Mouse (Mus musculus) midbrain, embryonic 10.5 days (tissue): ENCODE data around the gene Thsd4. TPM values are rescaled to one million over a fixed set of nuclear protein-coding genes. Genes with fewer than 3 reads are reported as not detected.

ENCODE experiments used
- DNase-seq: peaks from one replicate; pipeline ENCODE4 v3.0.0-alpha.2; 2017; ENCODE audit warnings: low spot score
- H3K27ac ChIP-seq: fragments of 300-500 bp; sonication (generic); replicated peaks from 2 replicates; pipeline ENCODE4 v1.5.1; 2016; ENCODE audit warnings: mild to moderate bottlenecking
- H3K27me3 ChIP-seq: fragments of 300-500 bp; sonication (generic); 2 replicates; pipeline ENCODE4 v1.6.1; 2016; ENCODE audit warnings: low read depth, mild to moderate bottlenecking; ENCODE audit not compliant: poor library complexity, severe bottlenecking
- H3K36me3 ChIP-seq: fragments of 300-500 bp; sonication (generic); 2 replicates; pipeline ENCODE4 v1.6.1; 2016; ENCODE audit warnings: mild to moderate bottlenecking, moderate library complexity
- H3K4me1 ChIP-seq: fragments of 300-500 bp; sonication (generic); 2 replicates; pipeline ENCODE4 v1.6.1; 2016
- H3K4me3 ChIP-seq: fragments of 300-500 bp; sonication (generic); 2 replicates; pipeline ENCODE4 v1.5.1; 2016; ENCODE audit warnings: mild to moderate bottlenecking, moderate library complexity
- H3K9me3 ChIP-seq: fragments of 300-500 bp; sonication (generic); replicated peaks from 2 replicates; pipeline ENCODE4 v1.6.1; 2016; ENCODE audit warnings: mild to moderate bottlenecking
- WGBS: fragments of 180-500 bp; shearing (Covaris S2); methylation state at CpG from one replicate; pipeline ENCODE4 v1.1.7; 2016; 5-methylcytosine and 5-hydroxymethylcytosine counted together
- polyA plus RNA-seq: library from polyadenylated mRNA; unstranded; fragments of >200 nt; fragmentation: Nextera tagmentation; extraction: Ambion mirVana; gene quantifications from 2 replicates; pipeline ENCODE4 v1.2.1, GENCODE M21; 2016

The Thsd4 gene
- polyA plus RNA-seq, 1 experiment from 2014 or later: 4.1 TPM

DNA sequence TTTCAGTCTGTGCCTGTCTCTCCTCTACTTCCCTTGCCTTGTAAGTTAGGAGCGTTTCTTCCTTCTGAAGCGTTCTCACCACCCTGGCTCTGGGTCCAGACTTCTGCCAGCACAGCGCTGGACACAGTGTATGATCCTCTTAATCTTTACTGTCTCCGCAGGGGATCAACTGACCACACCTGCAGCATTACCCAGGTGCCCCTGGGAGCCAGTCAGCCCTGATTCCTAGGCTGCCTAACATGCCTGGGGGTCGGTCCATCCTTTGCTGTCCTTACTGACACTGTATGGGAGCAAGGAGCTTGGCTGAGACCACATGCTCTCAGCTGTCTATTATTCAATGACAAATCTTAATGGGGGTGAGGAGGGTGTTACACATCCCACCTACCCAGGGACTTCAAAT lies 571.9 kb downstream of the Thsd4 start:
- Histone ChIP-seq H3K9me3 (no peaks in the 10 kb centered on the region), H3K4me3 (no peak overlapping the region), H3K27me3 (no peaks in the 10 kb centered on the region), H3K36me3 (no peaks in the 10 kb centered on the region), H3K27ac (no peak overlapping the region), H3K4me1 (peaks cover 7% of the 10 kb centered on the region)
- no peak for DNase-seq
- 82% methylated on average over 5 of the region's 5 CpGs for WGBS

DNA sequence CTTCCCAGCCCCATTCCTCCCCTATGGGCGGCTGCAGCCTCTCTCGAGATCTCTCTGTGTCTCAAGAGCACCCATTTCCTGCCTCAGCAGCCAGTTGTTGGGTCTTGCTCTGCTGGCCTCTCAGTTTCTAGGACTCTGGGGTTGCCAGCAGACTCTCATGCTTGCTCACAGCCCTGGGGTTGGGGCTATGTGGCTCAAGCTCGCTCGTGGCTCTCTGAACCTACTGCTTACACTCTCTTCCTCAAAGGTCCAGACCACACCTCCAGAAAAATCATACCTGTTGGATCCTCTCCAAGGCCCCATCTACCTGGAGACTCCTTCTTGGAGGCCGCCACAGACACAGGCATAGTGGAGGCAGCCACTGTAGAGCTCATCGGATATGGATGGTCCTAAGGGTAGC lies 572.3 kb downstream of the Thsd4 start:
- no peak overlapping the region for H3K4me3 ChIP-seq
- WGBS: 84% methylated on average over 6 of the region's 6 CpGs
- H3K36me3 ChIP-seq: no peaks in the 10 kb centered on the region
- no peaks in the 10 kb centered on the region for H3K9me3 ChIP-seq
- peaks cover 7% of the 10 kb centered on the region for H3K4me1 ChIP-seq
- H3K27me3 ChIP-seq: no peaks in the 10 kb centered on the region
- DNase-seq: no peak
- no peak overlapping the region; the same call in 1 of the 2 replicates for H3K27ac ChIP-seq

DNA sequence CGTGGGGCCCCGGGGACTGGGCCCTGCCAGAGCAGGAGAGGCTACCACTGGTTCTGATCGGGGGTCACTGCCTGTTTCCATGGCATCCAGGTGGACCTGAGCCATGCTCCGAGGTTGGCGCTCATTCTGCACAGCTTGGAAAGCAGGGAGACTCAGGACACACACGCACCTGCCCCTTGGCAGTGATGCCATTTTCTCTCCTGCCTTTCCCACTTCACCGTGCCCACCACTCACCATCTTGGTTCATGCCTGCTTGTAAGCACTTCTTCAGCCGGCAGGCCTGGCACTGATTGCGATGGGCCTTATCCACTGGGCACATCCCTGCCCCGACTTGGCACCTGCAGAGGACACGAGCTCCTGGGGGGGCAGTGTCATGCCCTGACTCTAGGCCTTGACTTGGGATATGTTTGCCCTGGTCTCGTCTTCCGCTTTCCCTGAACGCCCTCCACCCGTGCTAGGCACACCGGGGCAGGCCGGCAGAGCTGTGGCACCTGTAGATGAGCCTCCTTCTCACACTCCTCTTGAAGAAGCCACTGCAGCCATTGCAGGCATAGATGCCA lies 573.1 kb downstream of the Thsd4 start:
- Histone ChIP-seq H3K4me1 (peaks cover 7% of the 10 kb centered on the region), H3K9me3 (no peaks in the 10 kb centered on the region), H3K27me3 (no peaks in the 10 kb centered on the region), H3K36me3 (no peaks in the 10 kb centered on the region), H3K27ac (no peak overlapping the region; the same call in 1 of the 2 replicates), H3K4me3 (no peak overlapping the region)
- DNase-seq: no peak
- WGBS: 93% methylated on average over 17 of the region's 17 CpGs

- Histone ChIP-seq H3K4me1 (peaks cover 7% of the 10 kb centered on the region), H3K27me3 (no peaks in the 10 kb centered on the region), H3K4me3 (no peak overlapping the region), H3K27ac (no peak overlapping the region), H3K36me3 (no peaks in the 10 kb centered on the region), H3K9me3 (no peaks in the 10 kb centered on the region)
- DNase-seq: no peak
- 84% methylated on average over 8 of the region's 8 CpGs for WGBS
Measured at GRCm38 (mm10) chr9:59948226-59948625, 573.6 kb downstream of the Thsd4 start.

- 86% methylated on average over 8 of the region's 8 CpGs for WGBS
- no peak for DNase-seq
- no peak overlapping the region for H3K4me3 ChIP-seq
- no peaks in the 10 kb centered on the region for H3K27me3 ChIP-seq
- no peaks in the 10 kb centered on the region; the same call in 1 of the 2 replicates for H3K4me1 ChIP-seq
- H3K9me3 ChIP-seq: no peaks in the 10 kb centered on the region
- H3K27ac ChIP-seq: no peak overlapping the region
- H3K36me3 ChIP-seq: no peaks in the 10 kb centered on the region
Measured at GRCm38 (mm10) chr9:59947271-59947670, 574.6 kb downstream of the Thsd4 start.

DNA sequence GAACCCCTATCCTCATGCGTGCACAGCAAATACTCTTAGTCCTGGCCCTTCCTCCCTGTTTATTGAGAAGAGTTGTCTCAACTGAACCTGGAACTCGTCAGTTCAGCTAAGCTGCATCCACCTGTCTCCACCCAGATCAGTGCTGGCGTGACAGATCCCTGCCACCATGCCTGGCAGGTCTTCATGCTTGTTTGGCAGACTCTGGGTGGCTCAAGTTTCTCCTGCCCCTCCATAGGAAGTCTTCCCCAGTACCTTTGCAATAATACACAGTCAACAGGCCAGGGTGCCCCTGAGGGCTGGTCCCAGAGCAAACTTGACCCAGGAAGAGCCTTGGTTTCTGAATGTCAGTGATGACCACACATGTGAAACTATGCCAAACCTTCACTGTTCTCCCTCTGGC lies 576.6 kb downstream of the Thsd4 start:
- Histone ChIP-seq H3K4me3 (no peak overlapping the region), H3K27ac (no peak overlapping the region), H3K36me3 (no peaks in the 10 kb centered on the region), H3K9me3 (no peaks in the 10 kb centered on the region), H3K4me1 (peaks cover 6% of the 10 kb centered on the region; the same call in 1 of the 2 replicates), H3K27me3 (no peaks in the 10 kb centered on the region)
- 83% methylated on average over 3 of the region's 3 CpGs for WGBS
- no peak for DNase-seq

DNA sequence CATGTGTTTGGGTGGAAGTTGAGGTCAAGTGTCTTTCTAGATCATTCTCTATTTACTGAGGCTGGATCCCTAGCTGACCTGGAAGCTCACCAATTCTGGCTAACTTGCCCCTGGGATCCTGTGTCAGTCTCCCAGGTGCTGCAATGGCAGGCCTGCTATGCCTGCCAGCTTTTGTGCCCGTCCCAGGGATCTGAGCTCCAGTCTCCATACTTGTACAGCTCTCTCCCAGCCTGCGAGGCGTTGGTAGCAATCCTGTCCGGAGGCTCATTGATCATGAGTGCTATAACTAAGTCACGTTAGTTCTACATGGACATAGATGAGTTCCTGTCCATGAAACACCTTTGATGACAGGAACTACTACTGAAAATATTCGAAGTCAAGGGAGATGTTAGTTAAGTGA lies 578.0 kb downstream of the Thsd4 start:
- Histone ChIP-seq H3K27me3 (no peaks in the 10 kb centered on the region), H3K4me3 (no peak overlapping the region), H3K36me3 (no peaks in the 10 kb centered on the region), H3K9me3 (no peaks in the 10 kb centered on the region), H3K27ac (no peak overlapping the region), H3K4me1 (peaks cover 6% of the 10 kb centered on the region; the same call in 1 of the 2 replicates)
- WGBS: 95% methylated on average over 6 of the region's 6 CpGs
- peak; percentile 5 for DNase-seq

DNA sequence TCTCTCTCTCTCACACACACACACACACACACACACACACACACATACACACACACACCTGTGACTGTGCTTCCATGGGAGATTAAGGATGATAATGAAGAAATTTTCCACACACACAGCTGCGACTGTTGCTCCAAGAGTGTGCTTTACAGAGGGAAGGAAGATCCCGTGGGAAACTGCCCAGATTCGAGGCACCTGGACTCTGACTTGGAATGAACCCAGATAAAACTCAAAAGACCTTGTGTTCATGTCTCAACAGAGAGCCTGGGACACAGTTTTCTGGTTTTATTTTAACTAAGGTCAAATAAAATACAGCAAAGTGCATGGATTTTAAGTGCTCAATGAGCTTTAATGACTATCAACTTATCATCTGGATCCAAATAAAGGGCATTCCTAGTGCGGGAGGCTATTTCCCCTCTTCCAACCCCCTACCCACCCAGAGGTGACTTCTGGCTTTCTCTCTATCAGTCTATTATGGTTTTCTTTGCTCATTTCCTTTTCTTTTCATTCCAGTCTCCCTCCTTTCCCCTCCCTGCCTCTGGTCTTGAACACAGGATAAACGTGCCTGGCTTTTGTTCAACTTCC lies 579.3 kb downstream of the Thsd4 start:
- DNase-seq: peak; percentile 9
- no peaks in the 10 kb centered on the region for H3K27me3 ChIP-seq
- H3K9me3 ChIP-seq: no peaks in the 10 kb centered on the region
- peaks cover 6% of the 10 kb centered on the region; the same call in 1 of the 2 replicates for H3K4me1 ChIP-seq
- H3K36me3 ChIP-seq: no peaks in the 10 kb centered on the region
- H3K27ac ChIP-seq: no peak overlapping the region
- WGBS: 82% methylated on average over 5 of the region's 5 CpGs
- H3K4me3 ChIP-seq: no peak overlapping the region

- Histone ChIP-seq H3K36me3 (no peaks in the 10 kb centered on the region), H3K4me3 (no peak overlapping the region), H3K9me3 (no peaks in the 10 kb centered on the region), H3K4me1 (peaks cover 6% of the 10 kb centered on the region; the same call in 1 of the 2 replicates), H3K27ac (no peak overlapping the region), H3K27me3 (no peaks in the 10 kb centered on the region)
- 70% methylated on average over 9 of the region's 9 CpGs for WGBS
- peak; percentile 11 for DNase-seq
Measured at GRCm38 (mm10) chr9:59941885-59942350, 579.9 kb downstream of the Thsd4 start.

- Histone ChIP-seq H3K36me3 (no peaks in the 10 kb centered on the region), H3K27ac (no peak overlapping the region), H3K9me3 (no peaks in the 10 kb centered on the region), H3K27me3 (no peaks in the 10 kb centered on the region), H3K4me3 (no peak overlapping the region), H3K4me1 (peaks cover 6% of the 10 kb centered on the region; the same call in 1 of the 2 replicates)
- WGBS: 84% methylated on average over 11 of the region's 12 CpGs
- DNase-seq: no peak
Measured at GRCm38 (mm10) chr9:59940913-59941884, 580.6 kb downstream of the Thsd4 start.

DNA sequence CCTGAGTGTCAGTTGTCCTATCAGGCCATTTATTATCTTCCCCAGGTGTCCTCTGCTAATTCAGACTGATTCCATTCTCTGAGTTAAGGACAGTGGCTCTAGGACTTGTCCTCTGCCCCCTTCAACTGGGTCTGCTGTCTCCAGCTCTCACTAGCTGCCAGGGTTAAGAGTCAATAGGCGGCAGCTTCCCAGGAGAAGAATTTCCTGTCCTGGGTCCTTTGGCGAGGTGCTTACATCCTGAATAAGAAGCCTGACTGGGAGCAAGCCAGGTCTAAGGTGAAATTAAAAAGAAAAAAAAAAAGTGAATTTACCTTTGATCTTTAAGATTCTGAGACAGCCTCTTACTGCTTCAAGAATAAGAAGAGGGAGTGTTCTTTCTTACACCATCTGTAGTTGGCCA lies 582.2 kb downstream of the Thsd4 start:
- Histone ChIP-seq H3K27me3 (no peaks in the 10 kb centered on the region), H3K9me3 (no peaks in the 10 kb centered on the region), H3K36me3 (no peaks in the 10 kb centered on the region), H3K27ac (no peak overlapping the region), H3K4me1 (peaks cover 6% of the 10 kb centered on the region; the same call in 1 of the 2 replicates), H3K4me3 (no peak overlapping the region)
- no peak for DNase-seq
- WGBS: 67% methylated on average over 2 of the region's 2 CpGs

DNA sequence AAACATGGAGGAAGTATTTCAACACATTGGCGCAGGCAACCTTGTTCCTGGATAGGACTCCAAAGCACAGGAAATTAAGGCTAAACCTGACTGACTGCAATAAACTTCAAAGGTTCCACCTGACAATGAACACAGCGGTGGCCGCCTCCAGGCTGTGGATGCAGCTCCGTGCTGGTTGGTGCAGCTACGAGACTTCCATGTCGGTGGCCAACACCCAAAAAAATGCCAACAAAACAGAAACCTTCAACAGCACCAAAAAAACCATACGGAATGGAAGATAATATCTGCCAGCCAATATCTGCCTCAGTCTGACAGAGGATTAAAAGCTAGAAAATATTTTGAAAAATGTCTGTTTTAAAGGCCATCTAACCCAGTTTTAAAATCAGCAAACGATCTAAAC lies 583.3 kb downstream of the Thsd4 start:
- Histone ChIP-seq H3K36me3 (no peaks in the 10 kb centered on the region), H3K9me3 (no peaks in the 10 kb centered on the region), H3K27me3 (no peaks in the 10 kb centered on the region), H3K4me3 (no peak overlapping the region), H3K27ac (no peak overlapping the region), H3K4me1 (peaks cover 6% of the 10 kb centered on the region; the same call in 1 of the 2 replicates)
- peak; percentile 9 for DNase-seq
- WGBS: 85% methylated on average over 8 of the region's 8 CpGs
